Mouse (Mus musculus) liver, postnatal 0 days (tissue): ENCODE measurements around the gene Tmem52b. TPM values are rescaled to one million over a fixed set of nuclear protein-coding genes. Genes with fewer than 3 reads are reported as not detected.

Source experiments
- ATAC-seq: fragments of 200-750 bp; cut with Nextera tagmentation; 2 replicates; pipeline ENCODE4 v1.8.0; 2017; ENCODE audit warnings: mild to moderate bottlenecking, moderate library complexity
- DNase-seq: peaks from one replicate; pipeline ENCODE4 v3.0.0-alpha.2; 2016
- H3K27ac ChIP-seq: fragments of 300-500 bp; sonication (generic); 2 replicates; pipeline ENCODE4 v1.5.1; 2014; ENCODE audit warnings: antibody characterized with exemption, moderate library complexity, mild to moderate bottlenecking, low read depth
- H3K27me3 ChIP-seq: fragments of 300-500 bp; sonication (generic); 2 replicates; pipeline ENCODE4 v1.6.1; 2014; ENCODE audit warnings: low read length, control low read depth, mixed read lengths; ENCODE audit not compliant: insufficient read depth
- H3K36me3 ChIP-seq: fragments of 300-500 bp; sonication (generic); replicated peaks from 2 replicates; pipeline ENCODE4 v1.6.1; 2014; ENCODE audit warnings: mild to moderate bottlenecking, control low read depth, low read length, moderate library complexity, mixed read lengths; ENCODE audit not compliant: insufficient read depth
- H3K4me1 ChIP-seq: fragments of 300-500 bp; sonication (generic); 2 replicates; pipeline ENCODE4 v1.6.1; 2014; ENCODE audit warnings: antibody characterized with exemption, mild to moderate bottlenecking, control low read depth; ENCODE audit not compliant: insufficient read depth
- H3K4me2 ChIP-seq: fragments of 300-500 bp; sonication (generic); 2 replicates; pipeline ENCODE4 v1.6.1; 2014; ENCODE audit warnings: low read depth, mild to moderate bottlenecking, low read length, moderate library complexity, mixed read lengths
- H3K4me3 ChIP-seq: fragments of 300-500 bp; sonication (generic); 2 replicates; pipeline ENCODE4 v1.5.1; 2014; ENCODE audit warnings: low read depth, low read length
- H3K9ac ChIP-seq: fragments of 300-500 bp; sonication (generic); replicated peaks from 2 replicates; pipeline ENCODE4 v1.6.1; 2014; ENCODE audit warnings: mild to moderate bottlenecking, moderate library complexity
- H3K9me3 ChIP-seq: fragments of 300-500 bp; sonication (generic); 2 replicates; pipeline ENCODE4 v1.6.1; 2016; ENCODE audit warnings: mild to moderate bottlenecking, control low read depth, low read length, mixed read lengths
- CTCF ChIP-seq: sonication (generic); IDR thresholded peaks from 2 replicates; pipeline ENCODE4 v1.5.1; 2016; ENCODE audit warnings: antibody characterized with exemption, low read depth
- EP300 ChIP-seq: IDR thresholded peaks from 2 replicates; pipeline ENCODE4 v1.6.1; 2016; ENCODE audit warnings: antibody characterized with exemption, low read depth, mild to moderate bottlenecking
- WGBS: fragments of 180-500 bp; shearing (Covaris S2); extraction: QIAGEN DNeasy Blood & Tissue Kit; methylation state at CpG from one replicate; pipeline ENCODE4 v1.1.7; 2014; ENCODE audit not compliant: insufficient replicate concordance; 5-methylcytosine and 5-hydroxymethylcytosine counted together
- polyA plus RNA-seq: library from polyadenylated mRNA; unstranded; fragments of >200 nt; fragmentation: Nextera tagmentation; extraction: Ambion mirVana; gene quantifications from 2 replicates; pipeline ENCODE4 v1.2.1, GENCODE M21; 2015

Gene Tmem52b
- polyA plus RNA-seq, 1 experiment from 2014 or later, result not detected

DNA sequence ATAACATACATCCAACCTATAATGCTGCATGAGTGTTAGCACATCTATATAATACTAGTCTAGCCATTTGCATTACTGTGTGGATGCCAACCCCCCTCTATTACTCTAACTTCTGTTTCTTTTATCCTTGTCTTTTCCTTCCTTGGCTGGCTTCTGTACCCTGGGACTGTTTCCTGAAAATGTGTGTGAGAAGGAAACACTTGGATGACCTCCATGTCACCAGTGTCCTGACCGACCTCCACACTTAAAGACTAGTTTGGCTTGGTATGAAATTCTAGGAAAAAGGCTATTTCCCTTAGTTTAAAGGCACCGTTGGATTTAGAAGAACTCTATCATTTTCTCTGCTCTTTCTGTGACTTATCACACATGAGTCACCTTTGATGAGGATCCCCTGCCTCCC, 15.1 kb downstream of the Tmem52b start:
- Histone ChIP-seq H3K9me3 (no peaks in the 10 kb centered on the region), H3K27me3 (no peaks in the 10 kb centered on the region), H3K9ac (no peak overlapping the region), H3K4me1 (peaks cover 6% of the 10 kb centered on the region; the same call in 1 of the 2 replicates), H3K36me3 (no peaks in the 10 kb centered on the region), H3K4me2 (no peak overlapping the region), H3K4me3 (no peak overlapping the region), H3K27ac (no peak overlapping the region)
- no peak for TF ChIP-seq CTCF
- TF ChIP-seq EP300, result no peak
- ATAC-seq (no peak), DNase-seq (no peak)
- 66% methylated on average over 2 of the region's 2 CpGs for WGBS

GRCm38 (mm10) chr6:129529605-129530004, 17.2 kb downstream of the Tmem52b start:
- H3K27ac ChIP-seq, result no peak overlapping the region
- no peak overlapping the region for H3K4me3 ChIP-seq
- TF ChIP-seq CTCF (no peak), EP300 (no peak)
- DNase-seq (no peak), ATAC-seq (no peak)
- no peak overlapping the region for H3K9ac ChIP-seq
- no peaks in the 10 kb centered on the region for H3K27me3 ChIP-seq
- no peak overlapping the region for H3K4me2 ChIP-seq
- no peaks in the 10 kb centered on the region for H3K9me3 ChIP-seq
- peaks cover 12% of the 10 kb centered on the region for H3K4me1 ChIP-seq
- 58% methylated on average over 1 of the region's 1 CpGs for whole genome bisulfite sequencing
- no peaks in the 10 kb centered on the region for H3K36me3 ChIP-seq

GRCm38 (mm10) chr6:129530261-129530660, 17.9 kb downstream of the Tmem52b start:
- no peak for ATAC-seq

GRCm38 (mm10) chr6:129532556-129532941, 20.2 kb downstream of the Tmem52b start:
- Histone ChIP-seq H3K4me1 (peaks cover 34% of the 10 kb centered on the region), H3K4me3 (peak overlapping the region; percentile 95), H3K9ac (peak overlapping the region; percentile 93), H3K27ac (peak overlapping the region; percentile 95), H3K4me2 (peak overlapping the region; percentile 94), H3K27me3 (no peaks in the 10 kb centered on the region), H3K9me3 (no peaks in the 10 kb centered on the region), H3K36me3 (peaks cover 10% of the 10 kb centered on the region)
- no peak; the same call in 1 of the 2 replicates for TF ChIP-seq EP300
- TF ChIP-seq CTCF, result no peak; the same call in 1 of the 2 replicates
- DNase-seq, result peak; percentile 84
- 36% methylated on average over 7 of the region's 7 CpGs for WGBS
- peak; percentile 76 for ATAC-seq

More at GRCm38 (mm10) chr6:129530261-129530660, 17.9 kb downstream of the Tmem52b start:
- no peak overlapping the region for H3K9ac ChIP-seq
- DNase-seq, result no peak
- H3K27me3 ChIP-seq, result no peaks in the 10 kb centered on the region
- H3K4me3 ChIP-seq, result no peak overlapping the region
- H3K9me3 ChIP-seq, result no peaks in the 10 kb centered on the region
- TF ChIP-seq EP300 (no peak), CTCF (no peak)
- H3K36me3 ChIP-seq, result no peaks in the 10 kb centered on the region
- peaks cover 18% of the 10 kb centered on the region for H3K4me1 ChIP-seq
- no peak overlapping the region for H3K4me2 ChIP-seq
- no peak overlapping the region for H3K27ac ChIP-seq

DNA sequence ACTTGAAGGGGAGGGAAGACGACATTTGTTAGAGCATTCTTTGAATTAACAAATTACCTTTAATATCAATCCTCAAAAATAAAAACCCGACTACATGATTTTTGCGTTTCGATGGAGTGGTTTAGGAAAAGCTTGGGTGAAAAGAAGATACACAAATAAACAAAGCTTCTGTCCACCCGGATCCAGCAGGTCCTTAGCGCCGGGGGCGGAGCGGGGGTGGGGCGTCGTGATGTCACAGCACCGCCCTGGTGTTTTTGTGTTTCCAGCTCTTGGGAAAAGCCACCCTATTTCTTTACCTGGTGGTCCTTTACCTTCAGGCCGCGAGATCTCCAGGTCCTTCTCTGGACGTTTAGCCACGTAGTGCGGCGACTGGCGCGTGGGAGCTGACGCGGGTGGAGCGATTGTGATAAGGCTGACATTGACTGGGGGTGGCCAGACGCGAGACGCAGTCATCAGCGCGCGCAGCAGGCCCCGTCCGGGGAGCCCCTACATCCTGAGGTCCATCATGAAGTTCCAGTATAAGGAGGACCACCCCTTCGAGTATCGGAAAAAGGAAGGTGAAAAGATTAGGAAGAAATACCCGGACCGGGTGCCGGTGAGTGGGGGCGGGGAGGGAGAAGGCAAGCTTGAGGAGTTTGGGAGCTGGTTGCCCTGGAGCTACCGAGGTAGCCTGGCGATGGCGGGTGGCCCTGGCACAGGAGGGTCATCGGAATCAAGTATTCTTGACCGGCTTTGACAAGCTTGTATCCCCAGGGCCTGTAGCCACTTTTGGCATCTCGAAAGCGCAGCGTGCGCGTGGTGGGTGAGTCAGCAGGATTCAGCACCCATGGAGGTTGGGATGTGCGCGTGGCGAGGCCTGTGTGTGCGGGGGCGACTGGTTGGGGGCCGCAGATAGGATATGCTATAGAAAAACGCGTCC, 20.8 kb downstream of the Tmem52b start, which contains the start of gene Gabarapl1:
Gene Gabarapl1 (plus strand): TSS at position 219 of the 919 bp plus-strand sequence.
- H3K4me3 ChIP-seq, result peak within 1 kb of the TSS; percentile 95
- WGBS, result under 1% methylated on average over 55 of the region's 55 CpGs
- H3K9me3 ChIP-seq, result no peaks in the 10 kb centered on the region
- H3K36me3 ChIP-seq, result peaks cover 17% of the 10 kb centered on the region
- H3K4me2 ChIP-seq, result peak within 1 kb of the TSS; percentile 94
- peaks cover 34% of the 10 kb centered on the region for H3K4me1 ChIP-seq
- H3K27me3 ChIP-seq, result no peaks in the 10 kb centered on the region
- peak; percentile 89 for DNase-seq
- peak; percentile 89 for ATAC-seq
- H3K27ac ChIP-seq, result peak within 1 kb of the TSS; percentile 95
- H3K9ac ChIP-seq, result peak within 1 kb of the TSS; percentile 93
- TF ChIP-seq CTCF (no peak), EP300 (no peak; the same call in 1 of the 2 replicates)

DNA sequence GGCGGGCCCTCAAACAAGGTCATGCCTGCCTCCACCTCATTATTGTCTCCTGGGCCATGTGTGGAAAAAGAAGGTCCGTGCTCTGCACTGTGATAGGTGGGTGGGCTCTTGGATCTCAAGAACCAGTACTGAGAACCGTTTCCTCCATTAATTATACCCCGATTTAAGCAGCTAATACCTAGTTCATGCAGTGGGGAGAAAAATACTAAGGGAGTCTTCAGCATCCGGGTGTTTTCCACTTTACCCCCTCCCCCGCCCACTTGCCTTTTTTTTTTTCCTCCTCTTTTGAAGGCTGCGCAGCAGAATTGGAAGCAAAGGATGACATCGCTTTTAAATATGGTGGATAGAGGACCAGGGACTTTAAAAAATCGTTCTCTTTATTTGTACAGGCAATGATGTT, 21.7 kb downstream of the Tmem52b start:
- ATAC-seq (no peak), DNase-seq (no peak)
- H3K4me2 ChIP-seq, result peak overlapping the region; percentile 94
- H3K9me3 ChIP-seq, result no peaks in the 10 kb centered on the region
- peak overlapping the region; percentile 95 for H3K4me3 ChIP-seq
- H3K4me1 ChIP-seq, result peaks cover 34% of the 10 kb centered on the region
- H3K36me3 ChIP-seq, result peaks cover 25% of the 10 kb centered on the region
- TF ChIP-seq CTCF (no peak), EP300 (no peak)
- H3K9ac ChIP-seq, result peak overlapping the region; percentile 93
- H3K27me3 ChIP-seq, result no peaks in the 10 kb centered on the region
- peak overlapping the region; percentile 95 for H3K27ac ChIP-seq
- 6% methylated on average over 9 of the region's 9 CpGs for WGBS
